Mouse (Mus musculus) adrenal gland, postnatal 14 days (tissue): Measurements from ENCODE around the gene Ndc1. TPM values are rescaled to one million over a fixed set of nuclear protein-coding genes. Genes with fewer than 3 reads are reported as not detected.
A peak's percentile ranks its signal among the peaks of the same experiment; 100 is the strongest.

ENCODE experiments used
- DNase-seq: peaks from one replicate; pipeline ENCODE4 v3.0.0; 2021; ENCODE audit warnings: mixed read lengths
- microRNA-seq, 2 experiments: library from miRNA; unstranded; fragments of <30 nt; microRNA quantifications; one replicate each; pipeline ENCODE4 v1.2.0; 2021
- total RNA-seq: library from RNA; stranded (reverse); gene quantifications from 2 replicates; pipeline ENCODE4 v1.2.3, GENCODE M21; 2021

The Ndc1 gene
- total RNA-seq, 1 experiment from 2014 or later: 15.1 TPM

- no peak for DNase-seq
Observed at GRCm38 (mm10) chr4:107442891-107443483, 75.4 kb downstream of the Ndc1 start.

GRCm38 (mm10) chr4:107443621-107444020 is 76.0 kb downstream of the Ndc1 start:
- no peak for DNase-seq

DNA sequence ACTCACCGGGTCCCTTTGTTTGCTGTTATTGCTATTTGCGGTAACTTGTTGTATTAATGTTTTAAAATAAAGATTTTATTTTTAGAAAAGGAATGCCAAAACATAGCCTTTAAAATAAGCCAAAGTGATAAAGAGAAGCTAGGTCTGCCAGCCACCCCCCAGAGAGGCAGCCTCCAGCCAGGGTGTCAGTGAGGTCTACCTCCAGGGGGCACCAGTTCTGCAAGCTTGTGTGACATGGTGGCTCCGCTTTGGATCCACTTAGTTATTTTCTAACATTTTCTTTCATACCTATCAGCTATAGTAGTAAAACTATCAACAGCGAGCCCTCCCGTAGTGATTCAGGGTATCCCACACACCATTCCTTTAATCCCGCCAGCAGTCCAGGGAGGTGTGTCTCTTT is 80.9 kb downstream of the Ndc1 start:
- DNase-seq: peak; percentile 39

- DNase-seq: no peak
Observed at GRCm38 (mm10) chr4:107449519-107449918, 81.9 kb downstream of the Ndc1 start.

- peak; percentile 18 for DNase-seq
Observed at GRCm38 (mm10) chr4:107452266-107453015, 84.9 kb downstream of the Ndc1 start.

GRCm38 (mm10) chr4:107453141-107453984 is 85.8 kb downstream of the Ndc1 start:
- DNase-seq: peak; percentile 93

- DNase-seq: no peak
Observed at GRCm38 (mm10) chr4:107457602-107458001, 90.0 kb downstream of the Ndc1 start.

GRCm38 (mm10) chr4:107458907-107459306 is 91.3 kb downstream of the Ndc1 start:
- peak; percentile 32 for DNase-seq

DNA sequence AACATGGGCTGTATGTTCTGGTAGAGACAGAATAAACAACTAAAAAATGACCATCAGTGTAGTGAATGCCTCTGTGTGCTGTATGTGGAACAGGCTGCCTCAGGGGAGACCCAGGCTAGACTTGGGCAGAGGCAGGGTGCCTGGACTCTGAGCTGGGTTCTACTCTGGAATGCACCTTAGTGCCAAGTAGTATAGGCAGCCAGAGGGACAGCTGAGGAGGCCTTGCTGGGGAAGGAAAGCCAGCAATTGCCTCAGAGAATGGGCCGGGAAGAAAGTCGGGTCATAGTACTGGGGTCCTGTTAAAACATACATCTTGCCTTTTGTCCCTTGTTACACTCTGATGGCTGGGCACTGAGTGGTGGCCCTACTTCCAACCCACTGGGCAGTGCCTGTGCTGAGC is 91.9 kb downstream of the Ndc1 start:
- no peak for DNase-seq

DNA sequence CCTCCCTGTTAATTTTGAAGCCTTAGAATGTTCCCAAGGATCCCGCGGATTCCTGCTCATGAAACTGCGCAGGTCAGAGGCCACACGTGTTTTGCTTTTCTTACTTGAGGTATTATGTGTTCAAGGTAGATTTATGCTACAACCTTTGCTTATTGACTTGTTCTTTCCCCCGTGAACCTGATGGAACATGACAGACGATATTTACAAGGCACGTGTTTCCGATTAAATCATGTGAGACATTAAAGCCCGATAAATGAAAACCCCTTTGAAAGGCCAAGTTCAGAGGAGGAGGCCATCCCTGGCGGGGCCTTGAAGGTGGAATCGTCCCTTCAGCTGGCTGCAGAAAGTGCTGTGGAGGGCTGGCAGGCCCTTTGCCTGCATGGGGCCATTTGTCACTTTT is 92.9 kb downstream of the Ndc1 start:
- no peak for DNase-seq

Small RNA genes lying within 50 kb of the gene (microRNA-seq; reads per million reads assigned to microRNA genes)
- gene Gm24804: 0 reads per million in 2 experiments

Other genes with a start within 250 kb of the Ndc1 start
- 261 and 291 TPM in 2 replicates for gene Tmem59, start 189.4 kb upstream of the Ndc1 start, total RNA-seq
- 27.9 and 31.3 TPM in 2 replicates for gene Tceanc2, start 188.7 kb upstream of the Ndc1 start, total RNA-seq
- not detected in 2 replicates for gene Ldlrad1, start 158.6 kb upstream of the Ndc1 start, total RNA-seq
- gene Lrrc42, start 114.3 kb upstream of the Ndc1 start, total RNA-seq: 28.2 and 32.3 TPM in 2 replicates
- gene Hspb11, start 114.2 kb upstream of the Ndc1 start, total RNA-seq: 22.4 and 22.6 TPM in 2 replicates
- 0.49 and 12.0 TPM in 2 replicates for gene Dio1, start 60.6 kb upstream of the Ndc1 start, total RNA-seq
- gene Yipf1, start 53.4 kb upstream of the Ndc1 start, total RNA-seq: 51.8 and 68.3 TPM in 2 replicates
- 0.30 and 1.2 TPM in 2 replicates for gene Glis1, start 66.8 kb downstream of the Ndc1 start, total RNA-seq